In the genomic region with DNA sequence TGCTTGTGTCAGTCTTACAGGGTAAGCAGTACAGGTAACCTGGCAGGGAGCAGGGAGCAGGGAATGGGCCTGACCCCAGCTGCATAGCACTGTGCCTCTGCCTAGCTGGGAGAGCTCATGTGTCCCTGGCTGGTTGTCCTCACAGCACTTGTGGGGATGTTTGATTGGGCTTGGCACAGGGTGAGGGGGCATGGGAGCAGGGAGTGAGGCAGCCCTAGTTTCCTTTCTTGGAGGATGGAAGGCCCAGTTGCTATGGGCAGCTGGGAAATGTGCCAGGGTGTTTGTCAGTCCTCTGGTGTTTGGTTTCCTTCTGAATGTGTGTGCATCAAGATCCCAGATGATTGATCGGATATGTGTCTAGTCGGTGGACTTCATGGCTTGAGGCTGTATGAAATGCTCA, we compare ENCODE assay signal across 10 mouse cellular contexts. TPM values are rescaled to one million over a fixed set of nuclear protein-coding genes. Genes with fewer than 3 reads are reported as not detected.
DNase-seq lines count a peak whose midpoint lies in the region; ATAC-seq and TF ChIP-seq lines count a peak whose summit lies in the region.
"Had no signal": no experiment of that assay in that cellular context is flagged by ENCODE, and none has a peak within 500 bp of the region (broad histone marks: within the 10 kb centered on the region; RNA-seq: fewer than 3 reads in every experiment).

No protein-coding gene starts in this region.

- no peak overlapping the region for H3K4me2 ChIP-seq in lung, embryonic 14.5 days

- TF ChIP-seq POLR2A in heart, adult 2 months (IDR thresholded peaks at IDR 0.05; ENCODE audit: insufficient read depth, low read depth, low read length): no peak

- no peaks in the 10 kb centered on the region for H3K36me3 ChIP-seq in heart, adult 2 months (ENCODE audit: control insufficient read depth, insufficient read depth, low read length)
- peaks cover 8% of the 10 kb centered on the region; the same call in 1 of the 2 replicates for H3K36me3 ChIP-seq in lung, embryonic 14.5 days (ENCODE audit: insufficient read depth)

- H3K27ac ChIP-seq in heart, adult 2 months: no peak overlapping the region; the same call in 1 of the 2 replicates
- no peak overlapping the region for H3K27ac ChIP-seq in lung, embryonic 14.5 days (ENCODE audit: low read depth)
- H3K27ac ChIP-seq: liver, embryonic 14.5 days had no signal

- peaks cover 25% of the 10 kb centered on the region for H3K4me1 ChIP-seq in heart, adult 2 months (ENCODE audit: control insufficient read depth, insufficient read depth, low read length)
- peaks cover 10% of the 10 kb centered on the region for H3K4me1 ChIP-seq in lung, embryonic 14.5 days (ENCODE audit: insufficient read depth)

- ATAC-seq in lung, embryonic 14.5 days (ENCODE audit: insufficient read depth): no peak
- ATAC-seq: intestine, embryonic 16.5 days had no signal

- TF ChIP-seq CTCF in heart, adult 2 months (IDR thresholded peaks at IDR 0.05): no peak
- no peak for TF ChIP-seq CTCF in lung, embryonic 14.5 days (IDR thresholded peaks at IDR 0.05; ENCODE audit: low read depth)

- TF ChIP-seq EP300 in heart, adult 2 months (IDR thresholded peaks at IDR 0.05; ENCODE audit: insufficient read depth, low read depth, low read length): no peak

- no peaks in the 10 kb centered on the region for H3K79me2 ChIP-seq in heart, adult 2 months (replicated peaks; ENCODE audit: control insufficient read depth, insufficient read depth, low read length)

- H3K9ac ChIP-seq in heart, adult 2 months (ENCODE audit: low read depth, low read length): no peak overlapping the region
- no peak overlapping the region for H3K9ac ChIP-seq in lung, embryonic 14.5 days
- H3K9ac ChIP-seq: liver, embryonic 14.5 days had no signal

- no peaks in the 10 kb centered on the region; the same call in 1 of the 2 replicates for H3K9me3 ChIP-seq in lung, embryonic 14.5 days (ENCODE audit: low read depth, low read length)

- WGBS in heart, adult 2 months: 36% methylated on average over 2 of the region's 2 CpGs
- 64% methylated on average over 2 of the region's 2 CpGs for WGBS in lung, embryonic 14.5 days

- intact Hi-C loops in heart, adult 2 months (cut with DNase I): no loop called here

- DNase-seq in heart, adult 11 months: peak; percentile 91
- DNase-seq in heart, adult 2 months: no peak
- peak; percentile 68 for DNase-seq in 3T3-L1 (ENCODE audit: low read depth, low spot score)
- peak; percentile 38 for DNase-seq in brain, adult 2 months (ENCODE audit: low read depth, low spot score)
- peak; percentile 55 for DNase-seq in lung, embryonic 14.5 days
- no peak for DNase-seq in urinary bladder, postnatal 36 days (ENCODE audit: low spot score in 2 of 2)
- DNase-seq in spleen, adult 12 weeks (ENCODE audit: low spot score): no peak
- DNase-seq in thymus, postnatal 0 days (ENCODE audit: low spot score): no peak

- H3K4me3 ChIP-seq in heart, adult 2 months: no peak overlapping the region
- no peak overlapping the region for H3K4me3 ChIP-seq in lung, embryonic 14.5 days (ENCODE audit: low read depth, low read length)

- no peaks in the 10 kb centered on the region for H3K27me3 ChIP-seq in heart, adult 2 months (ENCODE audit: control insufficient read depth, insufficient read depth, low read length)
- H3K27me3 ChIP-seq in lung, embryonic 14.5 days (ENCODE audit: insufficient read depth, low read length): no peaks in the 10 kb centered on the region

RNA-seq across cellular contexts. Expression of gene Rgs12, which starts 7.8 kb away (rescaled TPM):
- 10 to 100 TPM; 13.1 to 16.5 TPM for total RNA-seq in heart, adult 2 months (2021)
- polyA plus RNA-seq in heart, adult 2 months (2012; rRNA removed): 26.2 and 27.7 TPM in 2 replicates
- 26.6 and 31.4 TPM in 2 replicates for polyA plus RNA-seq in lung, embryonic 14.5 days (2014; fragmentation: Nextera tagmentation; extraction: Ambion mirVana)
- polyA plus RNA-seq in thymus, postnatal 0 days (2015; fragmentation: Nextera tagmentation; extraction: Ambion mirVana): 19.2 and 25.0 TPM in 2 replicates

RNA-seq across cellular contexts. Expression of gene Msantd1, which starts 49.2 kb away (rescaled TPM):
- total RNA-seq in heart, adult 2 months (2021): under 1 TPM in 1 of 2 experiments, not detected in 1; 0.66 TPM
- polyA plus RNA-seq in heart, adult 2 months (2012; rRNA removed): 0.96 and 1.0 TPM in 2 replicates
- polyA plus RNA-seq in lung, embryonic 14.5 days (2014; fragmentation: Nextera tagmentation; extraction: Ambion mirVana): 0.49 and 1.1 TPM in 2 replicates
- 0.59 and 0.73 TPM in 2 replicates for polyA plus RNA-seq in thymus, postnatal 0 days (2015; fragmentation: Nextera tagmentation; extraction: Ambion mirVana)

Comparison
In these comparisons a context has a peak if more than half of its experiments do, and no peak if none do; other contexts are left out.
1. DNase-seq: peak in heart, adult 11 months (single experiment), 3T3-L1 (single experiment), brain, adult 2 months (single experiment) and lung, embryonic 14.5 days (single experiment); none in heart, adult 2 months (0 of 2), urinary bladder, postnatal 36 days (0 of 2), spleen, adult 12 weeks (single experiment) and thymus, postnatal 0 days (single experiment).